Mouse (Mus musculus) retina, embryonic 14.5 days (tissue): ENCODE results near the gene Rps9.
"Not testable (repeated sequence)": the region's sequence is repeated elsewhere in the genome, so short reads cannot be mapped to it uniquely, and the experiment has no call there.

Experiments used
- DNase-seq: peaks from one replicate; pipeline ENCODE4 v3.0.0-alpha.2; 2015; ENCODE audit warnings: low spot score

Rps9 gene

DNA sequence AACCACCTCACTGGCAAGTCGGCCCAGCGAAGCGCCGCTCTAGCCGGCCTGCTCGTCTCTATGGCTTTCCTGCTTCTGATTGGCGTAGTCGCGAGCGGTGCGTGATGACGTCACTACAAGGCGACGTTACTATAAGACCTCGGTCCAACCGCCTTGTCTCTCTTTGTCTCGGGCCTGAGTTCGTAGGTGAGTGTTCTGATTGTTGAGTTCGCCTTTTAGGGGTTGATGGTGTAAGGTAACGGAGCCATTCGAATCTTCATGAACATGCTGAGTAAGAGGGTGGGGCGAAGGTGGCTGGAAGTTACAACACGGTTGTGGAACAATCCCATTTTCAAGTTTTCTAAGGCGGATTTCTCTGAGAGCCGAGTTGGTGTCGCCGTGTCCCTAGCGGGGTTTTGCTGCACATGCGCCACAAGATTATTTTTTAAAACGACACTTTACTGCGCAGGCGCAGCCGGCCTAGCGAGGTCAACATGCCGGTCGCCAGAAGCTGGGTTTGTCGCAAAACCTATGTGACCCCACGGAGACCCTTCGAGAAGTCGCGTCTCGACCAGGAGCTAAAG is at the start of gene Rps9:
Gene Rps9, plus strand, starts transcription at position 115 of the 563 bp plus-strand sequence.
- DNase-seq: peak; percentile 97

DNA sequence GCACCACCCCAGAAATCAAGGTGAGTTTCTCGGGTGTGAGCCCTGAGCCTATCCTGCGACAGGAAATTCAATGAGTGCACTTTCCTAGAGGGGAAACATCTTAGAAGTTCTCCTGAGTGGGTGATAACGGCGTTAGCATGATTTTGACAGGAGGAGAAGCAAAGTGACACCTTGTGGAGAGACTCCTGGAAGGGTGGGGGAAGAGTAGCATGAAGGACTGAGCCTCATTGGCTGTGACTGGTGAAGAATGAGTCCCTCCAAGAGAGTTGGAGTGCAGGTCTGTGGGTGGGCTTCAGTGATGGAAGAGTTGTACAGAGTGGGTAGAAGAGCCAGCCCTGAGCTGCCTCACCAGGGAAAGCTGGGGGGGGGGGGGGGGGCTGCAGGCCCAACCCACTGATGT is 46.8 kb upstream of the Rps9 start:
- DNase-seq: no peak

DNA sequence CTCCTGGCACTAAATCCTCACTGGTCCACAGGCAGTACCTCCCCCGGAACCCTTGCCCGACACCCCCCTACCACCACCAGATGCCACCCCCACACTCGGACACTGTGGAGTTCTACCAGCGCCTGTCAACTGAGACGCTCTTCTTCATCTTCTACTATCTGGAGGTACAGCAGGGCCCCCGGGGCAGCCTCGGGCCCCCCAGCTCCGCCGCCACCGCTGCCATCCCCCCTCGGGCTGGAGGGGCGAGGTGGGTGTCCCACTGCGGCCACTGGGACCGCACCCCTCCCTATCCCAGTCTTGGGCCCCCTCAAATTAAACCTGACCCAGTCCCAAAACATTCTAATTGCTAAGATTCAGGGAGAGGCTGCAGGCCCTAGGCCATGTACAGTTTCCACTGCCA is 45.2 kb upstream of the Rps9 start:
- DNase-seq: no peak

DNA sequence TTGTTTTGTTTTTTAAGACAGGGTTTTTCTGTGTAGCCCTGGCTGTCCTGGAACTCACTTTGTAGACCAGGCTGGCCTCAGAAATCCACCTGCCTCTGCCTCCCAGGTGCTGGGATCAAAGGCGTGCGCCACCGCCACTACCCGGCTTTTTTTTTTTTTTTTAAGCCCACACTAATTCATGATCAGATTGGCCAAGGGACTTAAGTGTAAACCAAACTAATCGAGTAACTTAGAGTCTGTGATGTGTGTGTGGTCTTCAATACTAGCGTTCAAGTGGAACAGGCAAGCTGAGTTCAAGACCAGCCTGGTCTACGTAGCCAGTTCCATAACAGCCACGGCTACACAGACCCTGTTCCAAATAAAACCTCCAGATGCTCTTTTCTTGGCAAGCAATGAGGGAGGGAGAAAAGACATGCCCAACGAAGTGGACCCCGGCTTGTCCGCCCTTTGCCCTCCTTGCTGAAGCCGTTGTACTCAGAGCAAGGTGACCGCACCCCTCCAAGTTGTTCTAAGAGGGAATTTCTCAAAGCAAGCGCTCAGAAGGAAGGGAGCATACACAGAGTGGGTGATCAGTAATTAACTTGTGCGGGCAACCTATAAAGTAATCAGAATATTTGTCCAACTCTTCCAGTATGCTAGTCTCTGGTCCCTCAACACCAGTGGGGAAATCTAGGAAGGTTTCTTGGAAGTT is 39.1 kb upstream of the Rps9 start:
- DNase-seq: no peak

- DNase-seq: peak; percentile 97
Measured at GRCm38 (mm10) chr7:3665215-3666114, 38.3 kb upstream of the Rps9 start, which contains the start of gene Leng1. Gene Leng1 (minus strand): TSS chr7:3665840.

- DNase-seq: peak; percentile 34
Measured at GRCm38 (mm10) chr7:3666921-3667391, 36.8 kb upstream of the Rps9 start.

DNA sequence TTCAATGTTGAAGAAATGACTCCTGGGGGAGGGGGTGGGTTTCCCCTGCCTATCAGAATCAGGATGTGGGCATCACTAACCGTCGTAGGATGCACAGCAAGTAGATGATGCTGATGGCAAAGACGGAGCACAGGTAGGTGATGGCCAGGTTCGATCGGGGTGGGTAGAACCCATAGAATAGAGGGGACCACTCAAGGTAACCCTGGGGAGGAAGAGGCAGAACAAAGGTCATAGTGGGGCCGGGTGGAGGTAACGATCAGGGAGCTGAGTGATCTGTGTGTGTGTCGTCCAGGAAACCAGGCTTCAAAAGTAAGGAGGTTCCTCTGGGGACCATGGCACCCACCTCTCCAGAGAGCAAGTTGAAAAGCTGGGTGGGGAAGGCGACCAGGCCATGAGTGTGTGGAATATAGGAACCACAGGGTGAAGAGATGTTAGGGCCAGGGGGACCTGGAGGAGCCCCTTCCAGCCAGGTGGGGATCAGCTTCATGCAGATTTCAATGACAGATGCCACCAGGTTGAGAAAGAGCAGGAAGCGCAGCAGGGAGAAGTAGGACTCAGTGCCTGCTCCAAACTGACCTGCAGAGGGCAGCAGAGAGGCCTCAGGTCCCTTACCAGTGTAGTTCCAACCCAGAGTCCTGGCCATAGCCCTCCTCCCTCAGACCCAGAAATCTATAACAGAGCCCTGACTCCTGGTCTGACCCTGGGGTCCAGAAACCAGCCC is 29.1 kb upstream of the Rps9 start:
- peak; percentile 94 for DNase-seq

DNA sequence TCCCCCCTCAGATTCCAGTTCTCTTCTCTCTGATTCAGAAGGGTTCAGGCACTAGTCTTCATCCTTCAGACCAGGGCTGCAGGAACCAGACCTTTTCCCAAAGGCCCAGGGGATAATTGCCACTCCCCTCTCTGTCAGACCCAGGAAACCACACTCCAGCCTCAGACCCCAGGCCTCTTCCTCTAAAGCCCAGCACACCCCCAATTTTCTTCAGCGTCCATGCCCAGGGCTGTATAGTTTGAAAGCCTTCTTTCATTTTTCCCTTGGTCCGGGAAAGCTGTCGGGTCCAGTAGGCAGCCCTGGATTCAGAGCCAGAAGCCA is 28.6 kb upstream of the Rps9 start:
- DNase-seq: no peak

- DNase-seq: no peak
Measured at GRCm38 (mm10) chr7:3676371-3676770, 27.4 kb upstream of the Rps9 start.

- no peak for DNase-seq
Measured at GRCm38 (mm10) chr7:3677342-3677741, 26.5 kb upstream of the Rps9 start, which contains the start of gene Tmc4. Gene Tmc4 (minus strand): TSS chr7:3677553.

DNA sequence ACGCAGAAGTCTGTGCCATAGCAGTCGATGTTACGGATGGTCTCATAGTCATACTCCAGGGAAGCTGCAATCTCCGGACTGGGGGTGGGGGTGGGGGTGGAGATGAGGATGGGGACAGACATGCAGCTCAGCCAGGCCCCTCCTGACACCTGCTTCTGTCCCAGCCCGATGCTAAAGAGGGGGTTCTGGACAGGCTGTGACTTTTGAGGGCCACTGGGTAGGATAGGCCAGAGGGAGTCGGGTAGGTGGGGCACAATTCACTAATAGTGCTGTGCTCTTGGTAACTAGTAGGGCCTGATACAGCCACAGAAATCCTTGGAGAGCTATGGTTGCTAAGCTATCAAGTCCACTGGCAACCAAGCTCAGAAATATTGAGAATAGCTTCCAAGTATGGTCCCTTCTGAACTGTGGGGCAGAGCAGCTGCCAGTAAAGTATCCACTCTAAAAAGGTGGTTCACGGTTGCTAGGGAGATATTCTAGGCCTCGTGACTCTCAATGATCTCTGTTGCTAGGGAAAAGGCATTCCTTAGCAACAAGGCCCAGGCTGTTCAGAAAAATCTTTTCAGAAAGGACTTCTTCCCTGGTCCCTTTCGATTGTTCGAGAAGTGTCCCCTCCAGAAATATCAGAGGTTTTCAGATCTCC is 19.8 kb upstream of the Rps9 start:
- DNase-seq: no peak

DNA sequence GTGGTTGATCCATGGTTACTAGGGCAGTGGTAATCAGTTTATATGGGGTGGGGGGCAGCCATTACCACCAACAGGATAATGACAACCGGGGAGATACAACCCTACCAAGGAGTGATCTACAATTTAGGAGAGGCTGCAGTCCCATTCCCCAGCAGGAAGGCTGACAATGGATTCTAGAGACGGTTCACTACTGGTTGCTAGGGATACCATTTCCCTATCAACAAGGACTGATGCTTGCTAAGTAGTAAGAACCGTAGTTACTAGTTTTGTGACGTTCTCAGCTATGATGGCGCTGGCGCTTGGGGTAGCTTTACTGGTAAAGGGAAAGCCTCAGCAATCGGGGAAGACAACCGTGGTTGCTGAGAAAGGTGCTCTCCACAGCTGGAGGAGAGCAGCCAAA is 19.1 kb upstream of the Rps9 start:
- DNase-seq: no peak

GRCm38 (mm10) chr7:3685400-3686187 is 18.2 kb upstream of the Rps9 start:
- no peak for DNase-seq

DNA sequence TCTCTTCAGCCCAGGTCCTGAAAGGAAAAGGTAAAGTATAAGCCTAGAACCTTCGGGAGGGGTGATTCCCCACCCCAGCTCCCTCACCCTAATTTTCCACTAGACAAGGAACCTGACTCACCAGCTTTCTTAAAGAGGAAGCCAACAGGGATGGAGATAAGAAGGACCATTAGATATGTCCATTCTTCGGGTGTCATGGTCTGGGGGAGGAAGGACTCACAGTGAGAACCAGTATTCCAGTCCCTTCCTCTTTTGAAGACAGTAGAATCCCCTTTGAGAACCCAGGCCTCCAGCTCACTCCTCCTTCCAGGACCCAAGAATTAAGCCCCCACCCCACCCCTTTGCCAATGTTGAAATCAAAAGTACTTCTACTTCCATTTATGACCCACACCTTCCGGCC is 11.9 kb upstream of the Rps9 start:
- no peak for DNase-seq

DNA sequence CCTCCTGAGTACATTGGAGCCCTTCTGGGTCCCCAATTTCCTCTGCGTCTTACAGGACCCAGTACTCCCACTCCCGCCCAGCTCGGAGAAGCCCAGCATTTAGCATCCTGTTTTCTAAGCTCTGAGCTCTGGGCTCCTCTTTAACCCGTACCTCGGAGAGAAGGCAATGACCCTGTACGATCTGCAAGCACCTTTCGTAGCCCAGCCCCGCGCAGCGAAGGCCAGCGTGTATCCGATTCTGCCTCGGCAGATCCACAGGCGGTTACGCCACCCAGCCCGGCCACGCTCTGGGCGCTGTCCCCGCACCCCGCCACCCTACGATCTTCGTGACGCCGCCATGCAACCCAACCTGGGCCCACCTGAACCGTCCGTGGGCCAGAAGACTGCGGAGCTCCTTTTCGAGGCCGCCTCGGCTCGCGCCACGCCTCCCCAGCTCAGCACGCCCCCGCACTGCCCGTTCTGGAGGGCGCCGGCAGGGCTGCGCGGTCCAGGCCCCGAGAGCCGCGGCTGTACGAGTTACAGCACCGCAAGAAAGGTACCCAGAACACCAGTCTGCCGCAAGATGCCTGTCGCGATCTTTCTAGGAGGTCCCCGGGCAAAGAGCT is 11.3 kb upstream of the Rps9 start, which contains the start of gene Tsen34:
Gene Tsen34, plus strand, starts transcription at position 482 of the 605 bp plus-strand sequence.
- no peak for DNase-seq

GRCm38 (mm10) chr7:3692987-3693808 is 10.6 kb upstream of the Rps9 start, which contains the start of gene Mboat7:
Gene Mboat7 (minus strand): TSS chr7:3693523.
- peak; percentile 96 for DNase-seq

DNA sequence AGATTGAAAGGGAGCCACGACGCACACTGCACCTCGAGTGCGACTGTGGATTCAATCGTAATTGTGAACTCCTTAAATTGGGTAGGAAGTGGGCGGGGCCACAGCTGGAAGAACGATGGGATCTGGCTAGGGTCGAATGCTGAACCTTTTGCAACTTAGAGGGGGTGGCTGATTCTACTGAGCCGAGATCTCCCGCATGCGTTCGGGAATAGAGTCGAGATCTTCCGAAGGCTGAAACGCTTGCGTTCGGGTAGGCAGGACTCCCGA is 10.1 kb upstream of the Rps9 start:
- DNase-seq: no peak

DNA sequence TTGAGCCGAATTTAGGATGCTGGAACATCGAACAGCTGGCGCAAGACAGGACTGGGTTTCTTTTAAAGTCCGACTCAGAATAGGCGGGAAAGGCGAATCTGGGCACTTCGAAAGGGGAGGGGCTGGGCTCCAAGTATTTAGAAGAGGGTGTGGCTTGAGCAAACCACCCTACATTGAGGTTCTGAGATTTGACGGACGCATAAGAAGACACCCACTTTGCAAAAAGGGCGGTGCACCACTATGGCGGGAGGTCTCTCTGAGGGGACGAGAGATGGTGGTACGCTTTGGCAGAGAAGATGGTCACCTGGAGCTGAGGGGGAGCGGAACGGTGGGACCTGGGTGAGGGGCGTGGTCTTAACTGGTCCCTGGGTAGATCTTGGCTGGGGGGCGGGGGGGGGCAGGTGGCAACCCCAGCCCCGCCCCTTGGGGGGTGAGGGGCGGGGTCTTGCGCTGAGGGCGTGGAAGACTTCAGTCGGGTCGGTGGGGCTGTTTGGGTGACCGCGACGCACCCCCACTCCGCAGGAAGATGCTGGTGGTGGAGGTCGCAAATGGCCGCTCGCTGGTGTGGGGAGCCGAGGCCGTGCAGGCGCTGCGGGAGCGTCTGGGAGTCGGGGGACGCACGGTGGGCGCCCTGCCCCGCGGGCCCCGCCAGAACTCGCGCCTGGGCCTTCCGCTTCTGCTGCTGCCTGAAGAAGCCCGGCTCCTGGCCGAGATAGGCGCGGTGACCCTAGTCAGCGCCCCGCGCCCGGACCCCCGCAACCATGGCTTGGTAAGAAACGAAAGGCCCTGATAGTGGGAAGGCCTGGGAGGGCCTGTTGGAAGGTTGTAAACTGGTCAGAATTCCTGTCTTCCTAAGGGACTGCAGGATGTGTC is 9.5 kb upstream of the Rps9 start:
- DNase-seq: peak; percentile 83

GRCm38 (mm10) chr7:3694949-3695305 is 8.9 kb upstream of the Rps9 start:
- not testable (repeated sequence) for DNase-seq
